Mouse (Mus musculus) cerebellum, adult 2 months (tissue): ENCODE measurements around the gene Slc26a8.

Experiments
- CTCF ChIP-seq: fragments of 200-500 bp; IDR thresholded peaks from 2 replicates; pipeline ENCODE4 v1.5.1; 2011; ENCODE audit warnings: low read depth, mild to moderate bottlenecking, control low read depth, low read length, moderate library complexity, borderline replicate concordance; ENCODE audit not compliant: insufficient read depth
- POLR2A ChIP-seq: fragments of 200-500 bp; IDR thresholded peaks from 2 replicates; pipeline ENCODE4 v1.6.1; 2011; ENCODE audit warnings: low read length, control low read depth, borderline replicate concordance; ENCODE audit not compliant: insufficient read depth

GRCm38 (mm10) chr17:28697290-28698195, 7.5 kb upstream of the Slc26a8 start:
- no peak for TF ChIP-seq CTCF
- no peak for TF ChIP-seq POLR2A
